Mouse (Mus musculus) left cerebral cortex, postnatal 36 days (tissue): ENCODE results near the gene Aida. TPM values are rescaled to one million over a fixed set of nuclear protein-coding genes. Genes with fewer than 3 reads are reported as not detected.

Experiments
- DNase-seq, 2 experiments: peaks; one replicate each; pipeline ENCODE4 v3.0.0; 2021 to 2022; ENCODE audit warnings: low spot score in 2 of 2, mixed read lengths in 1 of 2
- intact Hi-C: fragments of 180-260 bp; cut with DNase I; formaldehyde crosslinking; loops from one replicate; pipeline ENCODE4 v1.15.1; 2025
- total RNA-seq, 2 experiments: library from RNA; stranded (reverse); gene quantifications; 2 replicates each; pipeline ENCODE4 v1.2.3; 2021

Aida gene
- total RNA-seq, 2 experiments from 2014 or later: 49.6 to 54.4 TPM

- intact Hi-C loops: no loop called here
- DNase-seq: no peak
Measured at GRCm38 (mm10) chr1:183374728-183375127, 78.3 kb downstream of the Aida start.

Other genes starting within 250 kb of the Aida start
- 1 to 10 TPM; 5.6 to 6.8 TPM for gene Disp1, start 75.1 kb upstream of the Aida start, total RNA-seq
- 10 to 100 TPM; 45.6 to 54.2 TPM for gene Brox, start 679 bp downstream of the Aida start, total RNA-seq
- gene Mia3, start 73.0 kb downstream of the Aida start, total RNA-seq: 100 to 1,000 TPM; 217 to 225 TPM
- gene Taf1a, start 92.4 kb downstream of the Aida start, total RNA-seq: 10 to 100 TPM; 11.6 to 21.1 TPM
- under 1 TPM; 0.30 to 0.57 TPM for gene Hhipl2, start 121.6 kb downstream of the Aida start, total RNA-seq